Comparison of ENCODE assay signal across 24 mouse cellular contexts in the genomic region with DNA sequence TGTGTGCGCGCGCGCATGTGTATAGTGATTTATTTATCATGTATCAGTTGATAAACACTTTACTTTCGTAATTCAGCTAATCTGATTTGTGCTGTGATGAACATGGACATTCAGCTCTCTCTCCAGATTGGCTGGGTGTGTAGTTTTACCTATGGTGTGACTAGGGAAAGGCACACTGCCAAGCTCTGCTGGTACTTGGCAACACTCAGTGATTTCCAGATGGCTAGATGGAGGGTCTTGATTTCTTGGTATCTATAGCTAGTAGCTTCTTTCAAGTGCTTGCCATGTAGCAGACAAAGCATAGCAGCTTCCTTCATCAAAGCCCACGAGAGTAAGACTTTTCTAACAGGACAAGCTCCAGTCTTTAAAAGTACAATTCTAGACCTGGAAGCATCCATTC.
DNase-seq lines count a peak whose midpoint lies in the region; ATAC-seq and TF ChIP-seq lines count a peak whose summit lies in the region.
"Had no signal": no experiment of that assay in that cellular context is flagged by ENCODE, and none has a peak within 500 bp of the region (broad histone marks: within the 10 kb centered on the region; RNA-seq: fewer than 3 reads in every experiment).

No protein-coding gene starts in this region.

- no peak for TF ChIP-seq CTCF in hindbrain, postnatal 0 days (IDR thresholded peaks at IDR 0.05; ENCODE audit: low read depth)

- no peak overlapping the region for H3K9ac ChIP-seq in forebrain, embryonic 15.5 days (replicated peaks)
- H3K9ac ChIP-seq in forebrain, embryonic 12.5 days: no peak overlapping the region
- no peak overlapping the region for H3K9ac ChIP-seq in hindbrain, postnatal 0 days (replicated peaks; ENCODE audit: low read length)
- H3K9ac ChIP-seq in hindbrain, embryonic 13.5 days: no peak overlapping the region
- no peak overlapping the region for H3K9ac ChIP-seq in forebrain, embryonic 16.5 days (replicated peaks; ENCODE audit: low read depth, low read length)
- H3K9ac ChIP-seq: embryonic facial prominence, embryonic 15.5 days; heart, embryonic 13.5 days; kidney, embryonic 15.5 days had no signal

- peak; percentile 79 to 88 for DNase-seq in cerebellum, postnatal 14 days
- DNase-seq in cerebellum, adult 11 months: no peak
- DNase-seq in hindbrain, postnatal 0 days (ENCODE audit: low spot score): peak; percentile 65
- no peak for DNase-seq in B cell, adult 2 months
- DNase-seq: adrenal gland, postnatal 14 days; cerebellum, adult 8-10 months; embryo, embryonic 11 days; gastrocnemius, adult 2 months; gastrocnemius, postnatal 36 days; heart, adult 11 months; heart, postnatal 36 days; kidney, adult 2 months had no signal

- no peak overlapping the region for H3K4me2 ChIP-seq in forebrain, embryonic 15.5 days (replicated peaks)
- no peak overlapping the region for H3K4me2 ChIP-seq in forebrain, embryonic 12.5 days
- H3K4me2 ChIP-seq in hindbrain, postnatal 0 days (ENCODE audit: low read depth, low read length): no peak overlapping the region
- no peak overlapping the region for H3K4me2 ChIP-seq in hindbrain, embryonic 13.5 days
- H3K4me2 ChIP-seq in forebrain, embryonic 16.5 days (ENCODE audit: low read length): no peak overlapping the region
- H3K4me2 ChIP-seq: embryonic facial prominence, embryonic 15.5 days; heart, embryonic 13.5 days; kidney, embryonic 15.5 days had no signal

- H3K4me3 ChIP-seq in forebrain, embryonic 15.5 days: no peak overlapping the region
- no peak overlapping the region for H3K4me3 ChIP-seq in forebrain, embryonic 12.5 days (replicated peaks)
- H3K4me3 ChIP-seq in hindbrain, postnatal 0 days (ENCODE audit: low read length): no peak overlapping the region
- no peak overlapping the region for H3K4me3 ChIP-seq in hindbrain, embryonic 13.5 days
- no peak overlapping the region for H3K4me3 ChIP-seq in forebrain, embryonic 16.5 days (replicated peaks; ENCODE audit: low read length)
- H3K4me3 ChIP-seq: embryonic facial prominence, embryonic 15.5 days; erythroblast, embryonic 14.5 days; gastrocnemius, adult 2 months; heart, embryonic 13.5 days; kidney, embryonic 15.5 days had no signal

- no peaks in the 10 kb centered on the region for H3K36me3 ChIP-seq in forebrain, embryonic 15.5 days
- H3K36me3 ChIP-seq in forebrain, embryonic 12.5 days (replicated peaks): no peaks in the 10 kb centered on the region
- H3K36me3 ChIP-seq in hindbrain, postnatal 0 days (ENCODE audit: insufficient read depth, low read length): no peaks in the 10 kb centered on the region
- no peaks in the 10 kb centered on the region for H3K36me3 ChIP-seq in hindbrain, embryonic 13.5 days
- H3K36me3 ChIP-seq in forebrain, embryonic 16.5 days (ENCODE audit: control insufficient read depth, insufficient read depth): no peaks in the 10 kb centered on the region
- H3K36me3 ChIP-seq: embryonic facial prominence, embryonic 15.5 days; heart, embryonic 13.5 days; kidney, embryonic 15.5 days had no signal

- H3K27ac ChIP-seq in forebrain, embryonic 15.5 days (replicated peaks): no peak overlapping the region; the same call in 1 of the 2 replicates
- H3K27ac ChIP-seq in forebrain, embryonic 12.5 days: no peak overlapping the region
- H3K27ac ChIP-seq in hindbrain, postnatal 0 days: no peak overlapping the region
- no peak overlapping the region for H3K27ac ChIP-seq in hindbrain, embryonic 13.5 days
- no peak overlapping the region for H3K27ac ChIP-seq in forebrain, embryonic 16.5 days (ENCODE audit: low read length)
- H3K27ac ChIP-seq: embryonic facial prominence, embryonic 15.5 days; gastrocnemius, adult 2 months; heart, embryonic 13.5 days; kidney, embryonic 15.5 days had no signal

- peak; percentile 72 for ATAC-seq in forebrain, embryonic 15.5 days (replicated peaks)
- no peak for ATAC-seq in forebrain, embryonic 12.5 days (ENCODE audit: low FRiP score)
- peak; percentile 79 for ATAC-seq in hindbrain, postnatal 0 days
- no peak for ATAC-seq in hindbrain, embryonic 13.5 days (ENCODE audit: low FRiP score)
- ATAC-seq in forebrain, embryonic 16.5 days: peak; percentile 55; the same call in 1 of the 2 replicates
- ATAC-seq: activated CD4-positive, CD25-positive, alpha-beta regulatory T cell, adult 4 months; intestine, embryonic 16.5 days; Patski had no signal

- 75% methylated on average over 6 of the region's 6 CpGs for WGBS in forebrain, embryonic 15.5 days
- 89% methylated on average over 6 of the region's 6 CpGs for WGBS in forebrain, embryonic 12.5 days
- 87% methylated on average over 6 of the region's 6 CpGs for WGBS in hindbrain, postnatal 0 days
- WGBS in hindbrain, embryonic 13.5 days: 91% methylated on average over 6 of the region's 6 CpGs
- 66% methylated on average over 6 of the region's 6 CpGs for WGBS in forebrain, embryonic 16.5 days

- H3K4me1 ChIP-seq in forebrain, embryonic 15.5 days: 0 out of 2 replicates have a peak, but pooled peaks cover 4% of the 10 kb centered on the region
- no peaks in the 10 kb centered on the region for H3K4me1 ChIP-seq in forebrain, embryonic 12.5 days
- H3K4me1 ChIP-seq in hindbrain, postnatal 0 days (ENCODE audit: insufficient read depth, low read length): no peaks in the 10 kb centered on the region
- peaks cover 6% of the 10 kb centered on the region; the same call in 1 of the 2 replicates for H3K4me1 ChIP-seq in hindbrain, embryonic 13.5 days (replicated peaks)
- H3K4me1 ChIP-seq in forebrain, embryonic 16.5 days (replicated peaks; ENCODE audit: control insufficient read depth, insufficient read depth, low read length): peaks cover 3% of the 10 kb centered on the region; the same call in 1 of the 2 replicates
- H3K4me1 ChIP-seq: embryonic facial prominence, embryonic 15.5 days; kidney, embryonic 15.5 days had no signal

- H3K27me3 ChIP-seq in forebrain, embryonic 15.5 days: no peaks in the 10 kb centered on the region
- no peaks in the 10 kb centered on the region for H3K27me3 ChIP-seq in forebrain, embryonic 12.5 days
- H3K27me3 ChIP-seq in hindbrain, postnatal 0 days (ENCODE audit: insufficient read depth, low read length): no peaks in the 10 kb centered on the region
- H3K27me3 ChIP-seq in hindbrain, embryonic 13.5 days: no peaks in the 10 kb centered on the region
- no peaks in the 10 kb centered on the region for H3K27me3 ChIP-seq in forebrain, embryonic 16.5 days (replicated peaks; ENCODE audit: control insufficient read depth, insufficient read depth, low read length)
- H3K27me3 ChIP-seq: CH12.LX; embryonic facial prominence, embryonic 15.5 days; heart, embryonic 13.5 days; kidney, embryonic 15.5 days; Patski had no signal

- H3K9me3 ChIP-seq in forebrain, embryonic 15.5 days: no peaks in the 10 kb centered on the region
- H3K9me3 ChIP-seq in forebrain, embryonic 12.5 days: no peaks in the 10 kb centered on the region
- no peaks in the 10 kb centered on the region for H3K9me3 ChIP-seq in hindbrain, postnatal 0 days (ENCODE audit: low read length)
- H3K9me3 ChIP-seq in hindbrain, embryonic 13.5 days: no peaks in the 10 kb centered on the region
- no peaks in the 10 kb centered on the region for H3K9me3 ChIP-seq in forebrain, embryonic 16.5 days (ENCODE audit: control insufficient read depth, low read length)
- H3K9me3 ChIP-seq: embryonic facial prominence, embryonic 15.5 days; heart, embryonic 13.5 days; kidney, embryonic 15.5 days had no signal

Comparison
In these comparisons a context has a peak if more than half of its experiments do, and no peak if none do; other contexts are left out.
1. DNase-seq: peak in cerebellum, postnatal 14 days (2 of 2) and hindbrain, postnatal 0 days (single experiment); none in cerebellum, adult 11 months (single experiment) and B cell, adult 2 months (0 of 2).
2. ATAC-seq: peak in forebrain, embryonic 15.5 days (single experiment), hindbrain, postnatal 0 days (single experiment) and forebrain, embryonic 16.5 days (single experiment); none in forebrain, embryonic 12.5 days (single experiment) and hindbrain, embryonic 13.5 days (single experiment).